Mouse (Mus musculus) midbrain, embryonic 14.5 days (tissue): Measurements from ENCODE around the gene Dennd4b. TPM values are rescaled to one million over a fixed set of nuclear protein-coding genes. Genes with fewer than 3 reads are reported as not detected.

ENCODE experiments used
- ATAC-seq: fragments of 200-750 bp; cut with Nextera tagmentation; 2 replicates; pipeline ENCODE4 v1.8.0; 2017; ENCODE audit warnings: moderate number of reproducible peaks, moderate library complexity; ENCODE audit not compliant: low FRiP score, low TSS enrichment
- DNase-seq: peaks from one replicate; pipeline ENCODE4 v3.0.0-alpha.2; 2015
- H3K27ac ChIP-seq: fragments of 300-500 bp; sonication (generic); replicated peaks from 2 replicates; pipeline ENCODE4 v1.5.1; 2014; ENCODE audit warnings: mild to moderate bottlenecking, low read depth, low read length, moderate library complexity
- H3K27me3 ChIP-seq: fragments of 300-500 bp; sonication (generic); 2 replicates; pipeline ENCODE4 v1.6.1; 2014; ENCODE audit warnings: low read length, control low read depth, mixed read lengths; ENCODE audit not compliant: control insufficient read depth, insufficient read depth
- H3K36me3 ChIP-seq: fragments of 300-500 bp; sonication (generic); 2 replicates; pipeline ENCODE4 v1.6.1; 2014; ENCODE audit warnings: low read length, control low read depth; ENCODE audit not compliant: control insufficient read depth, insufficient read depth
- H3K4me1 ChIP-seq: fragments of 300-500 bp; sonication (generic); 2 replicates; pipeline ENCODE4 v1.6.1; 2014; ENCODE audit warnings: mild to moderate bottlenecking, antibody characterized with exemption, low read length, control low read depth; ENCODE audit not compliant: control insufficient read depth, insufficient read depth
- H3K4me2 ChIP-seq: fragments of 300-500 bp; sonication (generic); 2 replicates; pipeline ENCODE4 v1.6.1; 2014; ENCODE audit warnings: mild to moderate bottlenecking, low read length, moderate library complexity
- H3K4me3 ChIP-seq: fragments of 300-500 bp; sonication (generic); replicated peaks from 2 replicates; pipeline ENCODE4 v1.5.1; 2014; ENCODE audit warnings: low read depth, low read length
- H3K9ac ChIP-seq: fragments of 300-500 bp; sonication (generic); replicated peaks from 2 replicates; pipeline ENCODE4 v1.6.1; 2014; ENCODE audit warnings: mild to moderate bottlenecking, low read length, moderate library complexity
- H3K9me3 ChIP-seq: fragments of 300-500 bp; sonication (generic); 2 replicates; pipeline ENCODE4 v1.6.1; 2016; ENCODE audit warnings: low read length, control low read depth, mixed read lengths; ENCODE audit not compliant: control insufficient read depth
- WGBS: fragments of 180-500 bp; shearing (Covaris S2); extraction: QIAGEN DNeasy Blood & Tissue Kit; methylation state at CpG from one replicate; pipeline ENCODE4 v1.1.7; 2014; 5-methylcytosine and 5-hydroxymethylcytosine counted together
- polyA plus RNA-seq: library from polyadenylated mRNA; unstranded; fragments of >200 nt; fragmentation: Nextera tagmentation; extraction: Ambion mirVana; gene quantifications from 2 replicates; pipeline ENCODE4 v1.2.1, GENCODE M21; 2014

The Dennd4b gene
- polyA plus RNA-seq, 1 experiment from 2014 or later: 7.3 TPM

DNA sequence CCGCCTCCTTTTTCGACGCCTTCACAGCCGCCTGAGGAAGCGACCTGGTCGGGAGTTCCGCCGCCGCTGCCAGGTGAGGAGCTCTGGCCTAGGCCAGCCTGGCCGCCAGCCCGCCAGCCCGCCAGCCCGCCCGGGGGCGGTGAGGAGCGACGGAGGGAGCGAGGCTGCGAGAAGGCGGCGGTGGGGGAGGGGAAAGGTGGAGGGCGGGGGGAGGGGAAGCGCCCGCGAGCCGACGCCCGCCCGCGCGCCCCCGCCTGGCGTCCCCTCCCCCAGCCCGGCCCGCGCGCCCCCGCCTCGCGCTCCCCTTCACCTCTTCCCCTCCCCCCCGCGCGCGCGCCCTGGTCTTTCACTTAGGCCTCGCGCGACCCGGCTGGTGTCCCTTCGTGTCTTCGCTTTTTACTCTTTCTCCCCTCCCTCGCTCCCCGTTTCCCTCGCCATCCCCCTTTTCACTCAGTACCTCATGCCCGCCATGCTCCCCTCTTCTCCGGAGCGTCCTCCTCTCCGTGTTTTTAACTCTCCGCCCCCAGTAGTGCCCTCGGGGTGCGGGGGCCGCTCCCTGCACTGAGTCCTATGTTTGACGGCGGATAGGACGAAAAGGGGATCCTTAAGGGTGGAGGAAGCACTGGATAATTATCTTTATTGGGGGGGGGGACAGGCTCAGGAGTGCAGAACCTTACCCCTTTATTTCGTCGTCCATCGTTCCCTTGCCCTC is 28.5 kb downstream of the Dennd4b start:
- under 1% methylated on average over 37 of the region's 68 CpGs for WGBS

DNA sequence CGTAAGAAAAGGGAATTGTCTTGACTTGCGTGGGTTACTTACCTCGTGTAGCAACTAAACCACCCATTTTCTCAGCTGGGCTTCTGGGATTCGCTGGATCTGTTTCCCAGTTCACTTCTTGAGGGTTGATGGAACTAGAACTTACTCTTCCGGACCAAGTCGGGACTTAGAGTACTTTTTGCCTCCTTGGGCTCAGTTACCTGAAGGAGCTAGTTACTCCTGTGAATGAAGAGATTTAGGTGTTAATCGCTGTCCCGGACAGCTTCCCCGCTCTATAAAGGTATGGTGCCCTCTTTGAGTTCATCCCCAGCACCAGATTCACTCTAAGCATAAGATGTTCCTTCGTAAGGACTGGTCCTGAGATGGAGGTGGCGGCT is 29.1 kb downstream of the Dennd4b start:
- Histone ChIP-seq H3K27me3 (no peaks in the 10 kb centered on the region), H3K9me3 (no peaks in the 10 kb centered on the region), H3K9ac (peak overlapping the region; percentile 87), H3K4me2 (peak overlapping the region; percentile 77), H3K27ac (peak overlapping the region; percentile 97; the same call in 1 of the 2 replicates), H3K4me3 (peak overlapping the region; percentile 91), H3K4me1 (peaks cover 19% of the 10 kb centered on the region), H3K36me3 (no peaks in the 10 kb centered on the region)
- ATAC-seq (no peak), DNase-seq (peak; percentile 37)
- under 1% methylated on average over 11 of the region's 11 CpGs for WGBS

More for the DNA sequence above, 28.5 kb downstream of the Dennd4b start:
- Histone ChIP-seq H3K36me3 (no peaks in the 10 kb centered on the region), H3K27ac (peak overlapping the region; percentile 97), H3K4me3 (peak overlapping the region; percentile 91), H3K4me1 (peaks cover 19% of the 10 kb centered on the region), H3K27me3 (no peaks in the 10 kb centered on the region), H3K4me2 (peak overlapping the region; percentile 77), H3K9ac (peak overlapping the region; percentile 87), H3K9me3 (no peaks in the 10 kb centered on the region)
- DNase-seq: peak; percentile 89
- ATAC-seq: peak; percentile 56

DNA sequence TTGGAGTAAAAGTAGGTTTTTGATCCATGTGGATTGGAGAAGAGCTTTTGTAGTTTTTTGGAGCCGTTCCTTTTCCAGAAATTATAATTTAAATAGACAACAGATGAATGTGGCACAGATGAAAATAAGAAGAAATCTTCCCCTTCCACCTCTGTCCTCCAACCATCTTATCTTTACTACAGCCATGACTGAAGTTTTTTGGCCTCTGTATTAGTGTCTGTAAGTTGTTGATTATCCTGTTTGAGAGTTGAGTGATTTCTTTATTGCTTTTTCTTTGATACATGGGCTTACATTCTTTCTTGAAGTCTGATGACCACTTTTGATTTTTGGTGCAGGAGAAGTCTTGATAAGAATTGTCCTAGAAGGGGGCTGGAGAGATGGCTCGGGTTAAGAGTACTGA is 29.7 kb downstream of the Dennd4b start:
- peak overlapping the region; percentile 91 for H3K4me3 ChIP-seq
- H3K9me3 ChIP-seq: no peaks in the 10 kb centered on the region
- peaks cover 19% of the 10 kb centered on the region for H3K4me1 ChIP-seq
- 77% methylated on average over 2 of the region's 2 CpGs for WGBS
- peak overlapping the region; percentile 77 for H3K4me2 ChIP-seq
- no peak overlapping the region for H3K27ac ChIP-seq
- no peaks in the 10 kb centered on the region for H3K27me3 ChIP-seq
- DNase-seq (no peak), ATAC-seq (no peak)
- peak overlapping the region; percentile 87 for H3K9ac ChIP-seq
- H3K36me3 ChIP-seq: no peaks in the 10 kb centered on the region

DNA sequence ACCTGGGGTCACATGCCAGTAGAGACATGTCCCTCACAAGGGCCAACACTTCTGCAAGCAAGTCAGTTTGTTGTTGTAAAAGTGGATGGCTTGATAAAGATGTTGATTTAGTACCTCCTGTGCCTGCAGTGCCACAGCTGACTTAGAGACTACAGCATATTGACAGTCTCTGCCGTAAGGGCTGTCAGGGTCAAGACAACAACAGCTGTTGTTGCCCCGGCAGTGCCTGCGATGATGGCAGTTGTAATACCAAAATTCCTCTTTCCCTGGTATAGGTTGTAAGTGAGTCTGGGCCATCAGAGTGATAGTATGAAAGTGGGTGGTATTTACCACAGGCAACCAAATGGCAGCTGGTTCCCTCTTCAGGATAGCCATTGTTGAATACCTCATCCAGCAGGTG is 40.8 kb downstream of the Dennd4b start:
- ATAC-seq: no peak
- H3K4me3 ChIP-seq: no peak overlapping the region
- no peak overlapping the region for H3K4me2 ChIP-seq
- H3K27me3 ChIP-seq: no peaks in the 10 kb centered on the region
- H3K27ac ChIP-seq: no peak overlapping the region
- H3K9me3 ChIP-seq: no peaks in the 10 kb centered on the region
- H3K9ac ChIP-seq: no peak overlapping the region
- no peak for DNase-seq
- no peaks in the 10 kb centered on the region for H3K36me3 ChIP-seq
- no peaks in the 10 kb centered on the region for H3K4me1 ChIP-seq
- WGBS: 87% methylated on average over 3 of the region's 3 CpGs

DNA sequence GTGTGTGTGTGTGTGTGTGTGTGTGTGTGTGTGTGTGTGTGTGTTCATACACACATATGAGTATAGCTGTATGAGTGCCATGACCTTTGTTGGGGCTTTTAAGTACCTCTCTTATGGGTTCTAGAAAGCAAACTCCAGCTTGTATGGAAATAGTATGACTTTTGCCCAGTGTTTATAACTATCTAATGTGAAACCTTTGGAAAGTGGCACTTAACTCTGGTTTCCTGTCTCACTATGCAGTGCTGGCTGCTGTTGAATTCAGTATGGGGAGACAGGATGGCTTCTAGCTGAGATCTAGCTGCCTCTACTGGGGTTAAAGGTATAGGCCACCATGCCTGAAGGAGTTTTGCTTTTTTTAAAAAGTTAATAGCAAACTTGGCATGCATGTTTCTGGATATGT is 44.6 kb downstream of the Dennd4b start:
- H3K36me3 ChIP-seq: no peaks in the 10 kb centered on the region
- no peak overlapping the region for H3K4me3 ChIP-seq

DNA sequence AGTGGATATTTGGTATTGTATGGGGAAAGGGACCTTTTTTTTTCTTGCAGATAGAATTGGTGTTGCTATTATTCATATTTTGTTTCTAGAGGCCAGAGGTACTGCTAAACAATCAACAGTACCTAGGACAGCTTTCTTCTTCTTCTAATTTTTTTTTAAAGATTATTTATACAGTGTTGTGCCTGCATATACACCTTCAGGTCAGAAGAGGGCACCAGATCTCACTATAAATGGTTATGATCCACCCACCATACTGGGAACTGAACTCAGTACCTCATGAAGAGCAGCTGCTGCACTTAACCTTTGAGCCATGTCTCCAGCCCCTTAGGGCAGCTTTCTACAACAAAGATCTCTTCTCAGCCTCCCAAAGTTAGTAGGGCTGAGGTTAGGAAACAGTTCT is 48.4 kb downstream of the Dennd4b start:
- H3K27me3 ChIP-seq: no peaks in the 10 kb centered on the region
- H3K4me1 ChIP-seq: no peaks in the 10 kb centered on the region
- H3K4me2 ChIP-seq: no peak overlapping the region
- no peak overlapping the region for H3K9ac ChIP-seq
- no peak for ATAC-seq
- H3K9me3 ChIP-seq: no peaks in the 10 kb centered on the region
- no peak overlapping the region for H3K4me3 ChIP-seq
- H3K36me3 ChIP-seq: no peaks in the 10 kb centered on the region
- H3K27ac ChIP-seq: no peak overlapping the region
- peak; percentile 12 for DNase-seq

More for the DNA sequence above, 44.6 kb downstream of the Dennd4b start:
- Histone ChIP-seq H3K9me3 (no peaks in the 10 kb centered on the region), H3K4me1 (no peaks in the 10 kb centered on the region), H3K9ac (no peak overlapping the region), H3K27me3 (no peaks in the 10 kb centered on the region), H3K27ac (no peak overlapping the region), H3K4me2 (no peak overlapping the region)
- DNase-seq (no peak), ATAC-seq (no peak)

DNA sequence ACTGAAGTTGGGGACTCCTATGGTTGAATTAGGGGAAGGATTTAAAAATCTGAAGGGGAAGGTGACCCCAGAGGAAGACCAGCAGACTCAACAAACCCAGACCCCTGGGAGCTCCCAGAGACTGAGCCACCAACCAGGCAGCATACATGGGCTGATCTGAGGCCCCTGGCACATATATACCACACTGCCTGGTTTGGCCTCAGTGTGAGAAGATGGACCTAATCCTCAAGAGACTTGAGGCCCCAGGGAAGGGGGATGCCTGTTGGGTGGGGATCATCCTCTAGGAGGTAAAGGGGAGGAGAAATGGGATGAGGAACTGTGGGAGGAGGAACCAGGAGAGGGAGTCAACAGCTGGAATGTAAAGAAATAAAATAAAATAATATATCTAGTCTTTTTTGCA is 49.3 kb downstream of the Dennd4b start:
- no peaks in the 10 kb centered on the region for H3K27me3 ChIP-seq
- no peaks in the 10 kb centered on the region for H3K9me3 ChIP-seq
- no peaks in the 10 kb centered on the region for H3K4me1 ChIP-seq
- no peak overlapping the region for H3K27ac ChIP-seq
- DNase-seq (no peak), ATAC-seq (no peak)
- no peaks in the 10 kb centered on the region for H3K36me3 ChIP-seq
- H3K4me2 ChIP-seq: no peak overlapping the region
- no peak overlapping the region for H3K4me3 ChIP-seq
- no peak overlapping the region for H3K9ac ChIP-seq

DNA sequence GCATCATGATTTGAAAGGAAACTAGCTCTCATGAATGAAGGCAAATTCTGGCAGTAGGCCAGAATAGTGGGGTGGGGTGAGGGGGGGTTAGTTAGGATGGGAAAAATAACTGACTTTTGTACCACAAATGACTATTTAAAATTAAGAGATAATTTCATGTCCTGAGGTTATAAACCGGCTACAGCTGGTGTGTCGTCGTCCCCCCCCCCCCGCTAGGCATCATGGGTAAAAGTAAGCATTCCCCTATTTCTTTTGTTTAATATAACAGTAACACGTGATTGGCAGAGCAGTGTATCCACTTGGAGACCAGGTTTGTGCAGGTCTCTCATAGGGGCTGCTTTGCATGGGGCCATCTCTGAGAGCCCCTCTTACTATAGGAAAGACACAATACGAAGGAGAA is 57.3 kb downstream of the Dennd4b start:
- peak overlapping the region; percentile 41 for H3K4me2 ChIP-seq
- no peaks in the 10 kb centered on the region for H3K36me3 ChIP-seq
- WGBS: 44% methylated on average over 6 of the region's 6 CpGs
- DNase-seq: peak; percentile 66
- peak overlapping the region; percentile 86 for H3K27ac ChIP-seq
- 0 out of 2 replicates have a peak overlapping the region, but pooled peaks have one; percentile 0 for H3K4me3 ChIP-seq
- H3K9me3 ChIP-seq: no peaks in the 10 kb centered on the region
- ATAC-seq: peak; percentile 68
- H3K9ac ChIP-seq: peak overlapping the region; percentile 17
- no peaks in the 10 kb centered on the region for H3K27me3 ChIP-seq
- peaks cover 21% of the 10 kb centered on the region for H3K4me1 ChIP-seq

DNA sequence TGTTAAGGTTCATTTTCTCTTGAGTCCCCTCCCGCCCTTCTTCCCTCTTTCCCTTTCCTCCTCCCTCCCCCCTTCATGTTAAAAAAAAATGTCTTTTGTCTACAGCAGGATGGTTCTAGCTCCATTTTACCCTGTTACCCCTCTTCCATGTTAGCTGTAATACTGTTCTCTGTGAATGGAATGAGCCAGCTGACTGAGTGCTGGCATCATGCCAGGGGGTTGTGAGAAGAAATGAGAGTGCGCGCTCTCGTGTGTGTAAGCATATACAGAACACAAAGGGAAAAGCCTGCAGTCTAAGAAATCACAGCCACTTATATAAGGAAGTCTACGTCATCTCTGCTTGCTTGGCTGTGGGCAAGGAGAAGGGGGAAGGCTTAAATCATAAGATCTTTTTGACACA is 58.1 kb downstream of the Dennd4b start:
- peak; percentile 90 for ATAC-seq
- H3K4me1 ChIP-seq: peaks cover 21% of the 10 kb centered on the region
- no peaks in the 10 kb centered on the region for H3K9me3 ChIP-seq
- H3K9ac ChIP-seq: no peak overlapping the region; the same call in none of the 2 replicates
- peak overlapping the region; percentile 41 for H3K4me2 ChIP-seq
- H3K36me3 ChIP-seq: no peaks in the 10 kb centered on the region
- H3K27ac ChIP-seq: peak overlapping the region; percentile 86
- peak; percentile 96 for DNase-seq
- 12% methylated on average over 5 of the region's 5 CpGs for WGBS
- no peaks in the 10 kb centered on the region for H3K27me3 ChIP-seq
- 0 out of 2 replicates have a peak overlapping the region, but pooled peaks have one; percentile 0 for H3K4me3 ChIP-seq
